Mouse (Mus musculus): ENCODE data around the gene Lyz2. TPM values are rescaled to one million over a fixed set of nuclear protein-coding genes. Genes with fewer than 3 reads are reported as not detected.

Gene Lyz2
- polyA plus RNA-seq, 1 experiment from 2014 or later, result 87.0 TPM

DNA sequence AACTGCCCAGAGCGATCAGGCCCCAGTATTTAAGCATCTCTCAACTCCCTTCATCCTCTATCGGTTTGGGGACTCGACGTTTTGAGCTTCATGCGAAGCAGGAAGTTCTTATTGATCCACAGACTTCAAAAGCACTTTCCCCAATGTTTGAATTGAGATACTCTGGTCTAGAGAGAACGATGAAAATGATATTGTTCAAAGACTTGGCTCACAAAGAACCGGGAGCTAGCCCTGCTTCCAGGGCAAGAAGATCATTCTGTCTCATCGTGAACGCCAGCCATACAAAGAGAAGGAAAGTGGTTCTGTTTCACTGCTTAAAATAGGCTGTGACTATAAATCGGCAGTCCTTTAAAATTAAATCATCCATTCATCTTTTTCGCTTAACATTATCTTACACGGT, 43.5 kb downstream of the Lyz2 start, which contains the start of gene 9530003J23Rik:
9530003J23Rik (minus strand) TSS at position 101 of the 400 bp plus-strand sequence.
- H3K9me3 ChIP-seq (replicated peaks), result no peaks in the 10 kb centered on the region
- no peak for ATAC-seq (ENCODE audit: insufficient number of reproducible peaks, low FRiP score)
- 83% methylated on average over 12 of the region's 12 CpGs for WGBS
- H3K9ac ChIP-seq, result no peak within 1 kb of the TSS
- 0 out of 2 replicates have a peak, but pooled peaks cover 3% of the 10 kb centered on the region for H3K4me1 ChIP-seq (replicated peaks)
- no peak within 1 kb of the TSS for H3K4me3 ChIP-seq
- H3K4me2 ChIP-seq, result no peak within 1 kb of the TSS
- H3K36me3 ChIP-seq, result no peaks in the 10 kb centered on the region
- H3K27me3 ChIP-seq (replicated peaks), result 0 out of 2 replicates have a peak, but pooled peaks cover 5% of the 10 kb centered on the region
- H3K27ac ChIP-seq (ENCODE audit: poor library complexity, severe bottlenecking), result no peak within 1 kb of the TSS

DNA sequence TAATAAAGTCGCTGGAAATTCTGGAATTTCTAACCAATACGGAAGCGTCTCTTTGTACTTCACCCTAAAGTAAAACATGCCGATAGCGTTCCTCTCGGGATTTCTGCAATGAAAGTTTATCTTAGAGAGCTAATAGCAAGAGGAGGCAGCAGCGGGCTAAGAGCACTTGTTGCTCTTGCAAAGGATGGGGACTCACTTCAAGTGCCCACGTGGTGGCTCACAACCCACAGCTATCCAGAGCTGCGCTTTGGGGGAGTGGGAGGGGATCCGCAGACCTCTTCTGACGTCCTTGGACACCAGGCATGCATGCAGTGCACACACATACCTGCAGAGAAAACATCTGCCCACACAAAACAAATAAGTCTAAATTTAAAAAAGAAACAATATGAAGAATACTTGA, 46.3 kb downstream of the Lyz2 start:
- Histone ChIP-seq H3K4me3 (no peak overlapping the region), H3K9ac (no peak overlapping the region), H3K36me3 (no peaks in the 10 kb centered on the region), H3K9me3 (replicated peaks) (no peaks in the 10 kb centered on the region), H3K4me1 (replicated peaks) (0 out of 2 replicates have a peak, but pooled peaks cover 3% of the 10 kb centered on the region), H3K4me2 (peak overlapping the region; percentile 11; the same call in 1 of the 2 replicates), H3K27me3 (replicated peaks) (0 out of 2 replicates have a peak, but pooled peaks cover 5% of the 10 kb centered on the region), H3K27ac (ENCODE audit: poor library complexity, severe bottlenecking) (no peak overlapping the region)
- 48% methylated on average over 11 of the region's 11 CpGs for WGBS
- ATAC-seq (ENCODE audit: insufficient number of reproducible peaks, low FRiP score), result no peak

DNA sequence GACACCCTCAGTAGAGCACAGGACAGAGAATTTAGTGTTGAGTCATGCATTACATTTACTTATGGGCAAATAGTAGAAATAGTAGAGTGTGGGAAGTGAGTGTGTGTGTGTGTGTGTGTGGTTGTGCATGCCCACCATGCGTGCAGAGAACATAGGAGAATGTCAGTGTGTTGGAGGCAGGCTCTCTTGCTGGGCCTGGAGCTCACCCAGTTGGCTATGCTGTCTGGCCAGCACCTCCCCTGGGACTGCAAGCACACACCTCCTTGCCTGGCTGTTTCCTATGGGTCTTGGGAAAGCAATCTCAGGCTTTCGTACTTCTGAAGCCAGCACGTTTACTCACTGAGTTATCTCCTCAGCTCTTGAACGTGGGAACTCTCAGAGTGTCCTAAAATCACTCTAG, 47.3 kb downstream of the Lyz2 start:
- Histone ChIP-seq H3K4me1 (replicated peaks) (0 out of 2 replicates have a peak, but pooled peaks cover 3% of the 10 kb centered on the region), H3K9me3 (replicated peaks) (no peaks in the 10 kb centered on the region), H3K4me3 (no peak overlapping the region), H3K27ac (ENCODE audit: poor library complexity, severe bottlenecking) (no peak overlapping the region), H3K9ac (no peak overlapping the region), H3K36me3 (no peaks in the 10 kb centered on the region), H3K27me3 (replicated peaks) (0 out of 2 replicates have a peak, but pooled peaks cover 5% of the 10 kb centered on the region), H3K4me2 (no peak overlapping the region)
- WGBS, result 46% methylated on average over 4 of the region's 4 CpGs
- ATAC-seq (ENCODE audit: insufficient number of reproducible peaks, low FRiP score), result no peak

DNA sequence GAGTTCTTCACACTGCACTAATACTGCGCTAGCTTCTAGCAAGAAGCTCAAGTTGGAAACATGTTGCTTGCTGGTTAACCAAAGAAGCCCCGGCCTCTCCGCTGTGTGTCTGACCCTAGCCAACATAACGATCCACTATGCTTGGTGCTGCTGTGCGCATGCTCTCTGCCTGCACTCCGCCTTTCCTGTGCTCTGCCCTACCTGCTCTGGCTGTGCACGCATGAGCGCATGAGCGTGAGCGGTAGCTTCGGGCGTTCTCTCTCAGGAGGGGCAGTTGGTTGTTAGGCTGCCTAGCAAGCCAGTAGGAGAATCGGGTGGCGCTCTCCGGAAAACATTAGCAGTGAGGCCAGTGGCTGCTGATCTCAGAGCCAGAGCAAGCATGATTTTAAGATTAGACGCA, 52.3 kb downstream of the Lyz2 start:
- no peak for ATAC-seq (ENCODE audit: insufficient number of reproducible peaks, low FRiP score)
- H3K4me2 ChIP-seq, result peak overlapping the region; percentile 6; the same call in 1 of the 2 replicates
- no peaks in the 10 kb centered on the region for H3K9me3 ChIP-seq (replicated peaks)
- 67% methylated on average over 16 of the region's 16 CpGs for WGBS
- no peak overlapping the region for H3K4me3 ChIP-seq
- no peak overlapping the region for H3K27ac ChIP-seq (ENCODE audit: poor library complexity, severe bottlenecking)
- no peaks in the 10 kb centered on the region for H3K27me3 ChIP-seq (replicated peaks)
- H3K36me3 ChIP-seq, result no peaks in the 10 kb centered on the region
- no peak overlapping the region for H3K9ac ChIP-seq
- no peaks in the 10 kb centered on the region for H3K4me1 ChIP-seq (replicated peaks)

Other genes with a start within 250 kb of the Lyz2 start
- gene Lrrc10, start 237.0 kb downstream of the Lyz2 start, polyA plus RNA-seq (2016; fragmentation: Nextera tagmentation; extraction: Ambion mirVana), result 52.9 and 57.4 TPM in 2 replicates
- 171 and 182 TPM in 2 replicates for gene Cct2, start 218.5 kb downstream of the Lyz2 start, polyA plus RNA-seq (2016; fragmentation: Nextera tagmentation; extraction: Ambion mirVana)
- gene Frs2, start 133.8 kb downstream of the Lyz2 start, polyA plus RNA-seq (2016; fragmentation: Nextera tagmentation; extraction: Ambion mirVana), result 23.4 and 25.0 TPM in 2 replicates
- 64.1 and 66.2 TPM in 2 replicates for gene Yeats4, start 57.8 kb downstream of the Lyz2 start, polyA plus RNA-seq (2016; fragmentation: Nextera tagmentation; extraction: Ambion mirVana)
- not detected in 2 replicates for gene 9530003J23Rik, start 43.6 kb downstream of the Lyz2 start, polyA plus RNA-seq (2016; fragmentation: Nextera tagmentation; extraction: Ambion mirVana)
- 13.5 and 15.0 TPM in 2 replicates for gene Lyz1, start 10.5 kb upstream of the Lyz2 start, polyA plus RNA-seq (2016; fragmentation: Nextera tagmentation; extraction: Ambion mirVana)
- 120 TPM in 2 replicates for gene Cpsf6, start 97.7 kb upstream of the Lyz2 start, polyA plus RNA-seq (2016; fragmentation: Nextera tagmentation; extraction: Ambion mirVana)